Mouse (Mus musculus) kidney, embryonic 15.5 days (tissue): ENCODE data around the gene Slco1a5. TPM values are rescaled to one million over a fixed set of nuclear protein-coding genes. Genes with fewer than 3 reads are reported as not detected.
A peak's percentile ranks its signal among the peaks of the same experiment; 100 is the strongest.
"Not testable (repeated sequence)": the region's sequence is repeated elsewhere in the genome, so short reads cannot be mapped to it uniquely, and the experiment has no call there.

ENCODE experiments used
- ATAC-seq: fragments of 200-750 bp; cut with Nextera tagmentation; replicated peaks from 2 replicates; pipeline ENCODE4 v1.8.0; 2017; ENCODE audit warnings: moderate TSS enrichment; ENCODE audit not compliant: low FRiP score
- H3K27ac ChIP-seq: fragments of 300-500 bp; sonication (generic); 2 replicates; pipeline ENCODE4 v1.5.1; 2015; ENCODE audit warnings: mild to moderate bottlenecking, inconsistent platforms
- H3K27me3 ChIP-seq: fragments of 300-500 bp; sonication (generic); 2 replicates; pipeline ENCODE4 v1.6.1; 2015; ENCODE audit warnings: inconsistent platforms
- H3K36me3 ChIP-seq: fragments of 300-500 bp; sonication (generic); 2 replicates; pipeline ENCODE4 v1.6.1; 2015; ENCODE audit warnings: inconsistent platforms
- H3K4me1 ChIP-seq: fragments of 300-500 bp; sonication (generic); 2 replicates; pipeline ENCODE4 v1.6.1; 2015; ENCODE audit warnings: inconsistent platforms
- H3K4me2 ChIP-seq: fragments of 300-500 bp; sonication (generic); 2 replicates; pipeline ENCODE4 v1.6.1; 2015; ENCODE audit warnings: moderate library complexity, mild to moderate bottlenecking, inconsistent platforms
- H3K4me3 ChIP-seq: fragments of 300-500 bp; sonication (generic); replicated peaks from 2 replicates; pipeline ENCODE4 v1.5.1; 2015; ENCODE audit warnings: mild to moderate bottlenecking, inconsistent platforms
- H3K9ac ChIP-seq: fragments of 300-500 bp; sonication (generic); 2 replicates; pipeline ENCODE4 v1.6.1; 2015; ENCODE audit warnings: mild to moderate bottlenecking, inconsistent platforms
- H3K9me3 ChIP-seq: fragments of 300-500 bp; sonication (generic); replicated peaks from 2 replicates; pipeline ENCODE4 v1.6.1; 2016; ENCODE audit warnings: inconsistent platforms
- WGBS: fragments of 180-500 bp; shearing (Covaris S2); methylation state at CpG from one replicate; pipeline ENCODE4 v1.1.7; 2015; ENCODE audit warnings: mixed read lengths; 5-methylcytosine and 5-hydroxymethylcytosine counted together
- polyA plus RNA-seq: library from polyadenylated mRNA; unstranded; fragments of >200 nt; fragmentation: Nextera tagmentation; extraction: Ambion mirVana; gene quantifications from 2 replicates; pipeline ENCODE4 v1.2.1, GENCODE M21; 2015

The Slco1a5 gene
- polyA plus RNA-seq: 0.06 and 0.12 TPM in 2 replicates

- whole genome bisulfite sequencing: 41% methylated on average over 4 of the region's 4 CpGs
- no peaks in the 10 kb centered on the region for H3K36me3 ChIP-seq
- no peak within 1 kb of the TSS for H3K27ac ChIP-seq
- H3K27me3 ChIP-seq: no peaks in the 10 kb centered on the region
- no peak within 1 kb of the TSS for H3K4me3 ChIP-seq
- no peak within 1 kb of the TSS for H3K4me2 ChIP-seq
- H3K4me1 ChIP-seq: no peaks in the 10 kb centered on the region
- ATAC-seq: no peak
- no peaks in the 10 kb centered on the region for H3K9me3 ChIP-seq
- no peak within 1 kb of the TSS for H3K9ac ChIP-seq
Observed at GRCm38 (mm10) chr6:142322881-142323280, at the start of gene Slco1a5. Gene Slco1a5 (minus strand): TSS chr6:142322981.

- H3K27ac ChIP-seq: no peak overlapping the region
- no peak overlapping the region for H3K4me2 ChIP-seq
- peaks cover 79% of the 10 kb centered on the region for H3K36me3 ChIP-seq
- WGBS: 90% methylated on average over 3 of the region's 3 CpGs
- H3K4me3 ChIP-seq: no peak overlapping the region
- H3K9ac ChIP-seq: no peak overlapping the region
- ATAC-seq: no peak
- no peaks in the 10 kb centered on the region for H3K27me3 ChIP-seq
- no peaks in the 10 kb centered on the region for H3K4me1 ChIP-seq
- H3K9me3 ChIP-seq: no peaks in the 10 kb centered on the region
Observed at GRCm38 (mm10) chr6:142369568-142369967, 46.8 kb upstream of the Slco1a5 start.

GRCm38 (mm10) chr6:142367565-142367964 is 44.8 kb upstream of the Slco1a5 start:
- H3K27ac ChIP-seq: no peak overlapping the region
- 86% methylated on average over 3 of the region's 3 CpGs for WGBS

GRCm38 (mm10) chr6:142366473-142367018 is 43.8 kb upstream of the Slco1a5 start:
- H3K9me3 ChIP-seq: no peaks in the 10 kb centered on the region
- no peak overlapping the region for H3K4me3 ChIP-seq
- H3K4me2 ChIP-seq: no peak overlapping the region
- 86% methylated on average over 10 of the region's 10 CpGs for WGBS
- 0 out of 2 replicates have a peak, but pooled peaks have one; percentile 3 for ATAC-seq
- H3K4me1 ChIP-seq: no peaks in the 10 kb centered on the region
- no peak overlapping the region for H3K27ac ChIP-seq
- H3K27me3 ChIP-seq: no peaks in the 10 kb centered on the region
- no peak overlapping the region for H3K9ac ChIP-seq
- peaks cover 79% of the 10 kb centered on the region for H3K36me3 ChIP-seq

More at GRCm38 (mm10) chr6:142367565-142367964, 44.8 kb upstream of the Slco1a5 start:
- Histone ChIP-seq H3K27me3 (no peaks in the 10 kb centered on the region), H3K4me3 (no peak overlapping the region), H3K9ac (no peak overlapping the region), H3K4me2 (no peak overlapping the region), H3K36me3 (peaks cover 78% of the 10 kb centered on the region), H3K9me3 (no peaks in the 10 kb centered on the region), H3K4me1 (no peaks in the 10 kb centered on the region)
- no peak for ATAC-seq

GRCm38 (mm10) chr6:142365742-142366472 is 43.1 kb upstream of the Slco1a5 start:
- H3K4me3 ChIP-seq: no peak overlapping the region
- peak; percentile 87 for ATAC-seq
- no peaks in the 10 kb centered on the region for H3K4me1 ChIP-seq
- no peaks in the 10 kb centered on the region for H3K27me3 ChIP-seq
- 64% methylated on average over 8 of the region's 8 CpGs for WGBS
- no peak overlapping the region for H3K9ac ChIP-seq
- H3K9me3 ChIP-seq: no peaks in the 10 kb centered on the region
- no peak overlapping the region for H3K27ac ChIP-seq
- H3K36me3 ChIP-seq: peaks cover 80% of the 10 kb centered on the region
- H3K4me2 ChIP-seq: no peak overlapping the region

- ATAC-seq: 0 out of 2 replicates have a peak, but pooled peaks have one; percentile 17
- WGBS: 74% methylated on average over 9 of the region's 9 CpGs
- H3K27me3 ChIP-seq: no peaks in the 10 kb centered on the region
- H3K9me3 ChIP-seq: no peaks in the 10 kb centered on the region
- no peaks in the 10 kb centered on the region for H3K4me1 ChIP-seq
- H3K36me3 ChIP-seq: peaks cover 85% of the 10 kb centered on the region
- H3K4me2 ChIP-seq: no peak overlapping the region
- no peak overlapping the region for H3K4me3 ChIP-seq
- H3K9ac ChIP-seq: no peak overlapping the region
- H3K27ac ChIP-seq: no peak overlapping the region
Observed at GRCm38 (mm10) chr6:142363019-142363576, 40.3 kb upstream of the Slco1a5 start.

GRCm38 (mm10) chr6:142362036-142362435 is 39.3 kb upstream of the Slco1a5 start:
- ATAC-seq: no peak
- no peaks in the 10 kb centered on the region for H3K4me1 ChIP-seq
- H3K27me3 ChIP-seq: no peaks in the 10 kb centered on the region
- H3K4me2 ChIP-seq: no peak overlapping the region
- H3K36me3 ChIP-seq: peaks cover 84% of the 10 kb centered on the region
- no peak overlapping the region for H3K4me3 ChIP-seq
- WGBS: 89% methylated on average over 6 of the region's 6 CpGs
- no peak overlapping the region for H3K27ac ChIP-seq
- H3K9ac ChIP-seq: no peak overlapping the region
- H3K9me3 ChIP-seq: no peaks in the 10 kb centered on the region

GRCm38 (mm10) chr6:142357106-142357505 is 34.3 kb upstream of the Slco1a5 start:
- Histone ChIP-seq H3K27ac (no peak overlapping the region), H3K4me1 (no peaks in the 10 kb centered on the region), H3K36me3 (peaks cover 86% of the 10 kb centered on the region), H3K9ac (no peak overlapping the region), H3K9me3 (no peaks in the 10 kb centered on the region), H3K4me3 (no peak overlapping the region), H3K4me2 (no peak overlapping the region), H3K27me3 (no peaks in the 10 kb centered on the region)
- WGBS: 81% methylated on average over 7 of the region's 7 CpGs
- ATAC-seq: no peak

GRCm38 (mm10) chr6:142352099-142352498 is 29.3 kb upstream of the Slco1a5 start:
- H3K36me3 ChIP-seq: peaks cover 69% of the 10 kb centered on the region
- 91% methylated on average over 3 of the region's 3 CpGs for WGBS
- H3K4me3 ChIP-seq, H3K9ac ChIP-seq, H3K4me2 ChIP-seq, H3K27me3 ChIP-seq, ATAC-seq, H3K27ac ChIP-seq, H3K9me3 ChIP-seq, H3K4me1 ChIP-seq: not testable (repeated sequence)

GRCm38 (mm10) chr6:142347431-142348385 is 24.9 kb upstream of the Slco1a5 start:
- no peak for ATAC-seq
- Histone ChIP-seq H3K9me3 (no peaks in the 10 kb centered on the region), H3K4me2 (no peak overlapping the region), H3K27ac (no peak overlapping the region), H3K27me3 (no peaks in the 10 kb centered on the region), H3K4me3 (no peak overlapping the region), H3K9ac (no peak overlapping the region), H3K4me1 (peaks cover 9% of the 10 kb centered on the region), H3K36me3 (peaks cover 35% of the 10 kb centered on the region)
- WGBS: 80% methylated on average over 11 of the region's 11 CpGs

GRCm38 (mm10) chr6:142346181-142347110 is 23.7 kb upstream of the Slco1a5 start:
- Histone ChIP-seq H3K4me2 (peak overlapping the region; percentile 57), H3K9me3 (no peaks in the 10 kb centered on the region), H3K4me3 (peak overlapping the region; percentile 60), H3K36me3 (peaks cover 23% of the 10 kb centered on the region), H3K9ac (peak overlapping the region; percentile 57; the same call in 1 of the 2 replicates), H3K4me1 (peaks cover 9% of the 10 kb centered on the region), H3K27me3 (no peaks in the 10 kb centered on the region), H3K27ac (no peak overlapping the region)
- ATAC-seq: no peak
- WGBS: 47% methylated on average over 12 of the region's 12 CpGs
